Mouse (Mus musculus) midbrain, embryonic 15.5 days (tissue): ENCODE results near the gene Gm21885. TPM values are rescaled to one million over a fixed set of nuclear protein-coding genes. Genes with fewer than 3 reads are reported as not detected.

Experiments
- ATAC-seq: fragments of 200-750 bp; cut with Nextera tagmentation; replicated peaks from 2 replicates; pipeline ENCODE4 v1.8.0; 2017; ENCODE audit warnings: moderate TSS enrichment
- H3K27ac ChIP-seq: fragments of 300-500 bp; sonication (generic); 2 replicates; pipeline ENCODE4 v1.5.1; 2015; ENCODE audit warnings: mild to moderate bottlenecking, inconsistent platforms
- H3K27me3 ChIP-seq: fragments of 300-500 bp; sonication (generic); replicated peaks from 2 replicates; pipeline ENCODE4 v1.6.1; 2015; ENCODE audit warnings: inconsistent platforms
- H3K36me3 ChIP-seq: fragments of 300-500 bp; sonication (generic); replicated peaks from 2 replicates; pipeline ENCODE4 v1.6.1; 2015; ENCODE audit warnings: inconsistent platforms
- H3K4me1 ChIP-seq: fragments of 300-500 bp; sonication (generic); 2 replicates; pipeline ENCODE4 v1.6.1; 2015; ENCODE audit warnings: inconsistent platforms
- H3K4me2 ChIP-seq: fragments of 300-500 bp; sonication (generic); 2 replicates; pipeline ENCODE4 v1.6.1; 2015; ENCODE audit warnings: inconsistent platforms, mild to moderate bottlenecking, moderate library complexity
- H3K4me3 ChIP-seq: fragments of 300-500 bp; sonication (generic); 2 replicates; pipeline ENCODE4 v1.5.1; 2015; ENCODE audit warnings: mild to moderate bottlenecking, inconsistent platforms
- H3K9ac ChIP-seq: fragments of 300-500 bp; sonication (generic); 2 replicates; pipeline ENCODE4 v1.6.1; 2015; ENCODE audit warnings: mild to moderate bottlenecking, inconsistent platforms
- H3K9me3 ChIP-seq: fragments of 300-500 bp; sonication (generic); 2 replicates; pipeline ENCODE4 v1.6.1; 2016; ENCODE audit warnings: inconsistent platforms
- WGBS: fragments of 180-500 bp; shearing (Covaris S2); methylation state at CpG from one replicate; pipeline ENCODE4 v1.1.7; 2015; ENCODE audit warnings: mixed read lengths; 5-methylcytosine and 5-hydroxymethylcytosine counted together
- polyA plus RNA-seq: library from polyadenylated mRNA; unstranded; fragments of >200 nt; fragmentation: Nextera tagmentation; extraction: Ambion mirVana; gene quantifications from 2 replicates; pipeline ENCODE4 v1.2.1, GENCODE M21; 2015

The Gm21885 gene
- polyA plus RNA-seq, 1 experiment from 2014 or later = 0.89 TPM

DNA sequence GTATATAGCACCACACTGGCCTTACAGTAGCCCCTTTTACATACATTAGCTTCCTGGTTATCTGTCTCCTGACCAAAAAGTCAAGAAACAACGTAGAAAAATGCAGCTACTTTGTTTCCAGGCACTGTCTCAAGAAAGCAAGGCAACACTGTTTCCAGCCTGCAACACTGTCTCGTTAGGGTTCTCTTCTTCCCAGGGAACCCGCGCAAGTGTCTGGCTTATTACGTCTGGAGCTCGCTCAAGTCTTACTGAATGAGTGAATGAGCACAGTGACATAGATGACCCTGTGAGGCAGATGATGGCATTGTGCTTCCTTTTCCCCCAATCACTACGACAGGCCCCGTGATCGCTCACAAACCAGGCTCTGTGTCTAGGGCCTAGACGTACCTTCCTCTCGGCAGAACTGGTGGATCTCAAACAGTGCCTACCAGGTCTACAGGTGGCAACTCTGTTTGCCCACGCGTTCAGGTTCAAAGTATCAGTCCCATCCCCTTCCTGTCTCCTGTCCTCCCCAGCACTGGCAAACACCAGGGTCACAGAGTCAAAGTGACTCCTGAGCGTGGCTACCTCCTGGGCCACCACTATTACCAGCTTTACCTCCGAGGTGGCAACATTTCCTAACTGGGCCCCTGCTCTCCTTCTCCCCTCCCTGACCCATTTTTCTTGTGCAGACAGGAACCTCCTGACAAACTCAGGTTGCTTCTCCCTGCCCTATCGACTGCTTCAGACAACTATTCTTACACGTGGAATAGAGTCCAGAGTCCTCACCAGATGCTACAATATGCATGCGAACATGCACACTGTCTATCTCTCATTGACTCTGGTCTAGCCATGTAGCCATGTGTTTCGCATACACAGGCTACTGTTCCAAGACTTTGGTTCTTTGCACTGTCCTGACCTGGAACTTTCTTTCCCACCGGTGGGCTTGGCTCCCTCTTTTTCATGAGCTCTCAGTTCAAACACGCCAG, 8.4 kb upstream of the Gm21885 start:
- WGBS = 90% methylated on average over 21 of the region's 21 CpGs
- ATAC-seq = no peak
- no peak overlapping the region for H3K27ac ChIP-seq

DNA sequence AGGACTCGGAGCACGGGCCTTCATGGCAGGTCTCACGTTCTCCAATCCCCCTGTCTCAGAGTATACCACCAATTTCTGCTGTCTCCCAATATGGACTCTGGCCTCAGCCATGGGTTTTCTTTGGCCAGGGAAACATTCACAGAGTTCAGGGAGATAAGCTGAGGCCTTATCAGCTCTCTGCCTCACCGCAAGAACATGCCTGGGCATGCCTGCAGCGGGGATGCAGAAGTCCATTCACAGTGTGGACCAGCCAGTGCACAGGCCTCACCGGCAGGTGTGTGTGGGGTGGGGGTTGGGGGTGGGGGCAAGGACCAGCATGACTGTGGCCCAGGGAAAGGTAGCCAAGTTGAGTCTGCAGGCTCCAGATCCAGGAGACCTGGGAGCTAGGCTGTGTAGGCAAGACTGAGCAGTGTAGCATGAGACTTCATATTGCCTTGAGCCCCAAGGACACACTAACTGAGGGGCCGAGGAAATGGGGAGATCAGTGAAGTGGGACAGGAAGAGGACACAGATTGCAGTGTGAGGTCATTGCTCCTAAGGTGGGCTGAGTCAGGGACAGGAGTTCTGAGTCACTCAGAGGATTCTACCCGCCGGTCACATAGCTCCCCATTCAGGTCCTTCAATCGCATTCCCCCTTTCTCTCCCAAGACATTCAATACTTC, 7.3 kb upstream of the Gm21885 start:
- no peaks in the 10 kb centered on the region for H3K27me3 ChIP-seq
- H3K9ac ChIP-seq = no peak overlapping the region
- ATAC-seq = no peak
- no peaks in the 10 kb centered on the region for H3K36me3 ChIP-seq
- no peak overlapping the region for H3K4me3 ChIP-seq
- no peak overlapping the region for H3K4me2 ChIP-seq
- H3K9me3 ChIP-seq = no peaks in the 10 kb centered on the region
- WGBS = 92% methylated on average over 10 of the region's 10 CpGs
- no peak overlapping the region for H3K27ac ChIP-seq
- H3K4me1 ChIP-seq = peaks cover 9% of the 10 kb centered on the region

More for the DNA sequence above, 8.4 kb upstream of the Gm21885 start:
- no peak overlapping the region for H3K9ac ChIP-seq
- H3K9me3 ChIP-seq = no peaks in the 10 kb centered on the region
- H3K4me2 ChIP-seq = no peak overlapping the region
- no peaks in the 10 kb centered on the region for H3K27me3 ChIP-seq
- no peaks in the 10 kb centered on the region for H3K36me3 ChIP-seq
- H3K4me1 ChIP-seq = peaks cover 9% of the 10 kb centered on the region
- H3K4me3 ChIP-seq = no peak overlapping the region

DNA sequence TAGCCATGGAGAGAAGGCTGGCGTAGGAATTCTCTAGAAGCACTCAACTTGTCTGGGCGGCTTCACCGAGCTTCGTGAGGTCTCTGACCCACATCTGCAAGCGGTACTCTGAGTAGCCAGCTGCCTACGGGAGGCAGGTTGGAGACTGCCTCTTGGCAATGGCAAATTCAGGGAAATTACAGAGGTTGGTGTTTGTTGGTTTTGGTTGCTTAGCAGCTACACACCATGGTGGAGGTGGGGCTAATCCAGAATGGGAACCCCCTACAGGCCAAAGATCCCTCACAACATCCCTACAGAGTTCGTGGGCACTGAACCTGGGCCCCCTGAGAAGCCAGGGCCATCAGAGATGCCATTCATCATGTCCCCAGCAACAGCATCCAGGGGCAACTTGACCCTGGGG, 6.4 kb upstream of the Gm21885 start:
- Histone ChIP-seq H3K9me3 (no peaks in the 10 kb centered on the region), H3K4me2 (no peak overlapping the region), H3K4me3 (no peak overlapping the region), H3K9ac (no peak overlapping the region), H3K36me3 (no peaks in the 10 kb centered on the region), H3K27ac (no peak overlapping the region), H3K4me1 (peaks cover 13% of the 10 kb centered on the region), H3K27me3 (no peaks in the 10 kb centered on the region)
- WGBS = 85% methylated on average over 7 of the region's 7 CpGs
- ATAC-seq = no peak

DNA sequence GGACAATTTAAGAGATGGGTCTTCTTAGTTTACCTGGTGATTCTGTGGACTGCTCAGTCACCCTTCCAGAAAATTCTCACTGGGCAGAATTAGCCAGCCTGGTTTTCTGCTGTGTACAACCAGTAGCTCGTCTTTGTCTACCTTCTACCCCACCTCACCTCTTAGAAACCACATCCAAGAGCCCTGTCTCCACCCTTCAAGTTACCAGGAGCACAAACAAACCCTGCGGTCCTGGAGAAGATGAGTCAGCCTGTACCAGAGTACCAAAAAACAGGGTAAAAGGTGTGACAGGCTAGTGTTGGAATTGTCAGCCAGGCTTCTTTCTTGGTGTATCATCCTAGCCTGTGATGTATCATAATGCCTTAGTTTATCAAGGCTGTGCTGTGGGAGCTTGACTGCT, 6.0 kb upstream of the Gm21885 start:
- H3K27ac ChIP-seq = no peak overlapping the region
- 95% methylated on average over 2 of the region's 2 CpGs for WGBS
- no peak overlapping the region for H3K4me2 ChIP-seq
- ATAC-seq = no peak
- no peak overlapping the region for H3K9ac ChIP-seq
- peaks cover 13% of the 10 kb centered on the region for H3K4me1 ChIP-seq
- H3K4me3 ChIP-seq = no peak overlapping the region
- H3K27me3 ChIP-seq = no peaks in the 10 kb centered on the region
- H3K9me3 ChIP-seq = no peaks in the 10 kb centered on the region
- no peaks in the 10 kb centered on the region for H3K36me3 ChIP-seq

DNA sequence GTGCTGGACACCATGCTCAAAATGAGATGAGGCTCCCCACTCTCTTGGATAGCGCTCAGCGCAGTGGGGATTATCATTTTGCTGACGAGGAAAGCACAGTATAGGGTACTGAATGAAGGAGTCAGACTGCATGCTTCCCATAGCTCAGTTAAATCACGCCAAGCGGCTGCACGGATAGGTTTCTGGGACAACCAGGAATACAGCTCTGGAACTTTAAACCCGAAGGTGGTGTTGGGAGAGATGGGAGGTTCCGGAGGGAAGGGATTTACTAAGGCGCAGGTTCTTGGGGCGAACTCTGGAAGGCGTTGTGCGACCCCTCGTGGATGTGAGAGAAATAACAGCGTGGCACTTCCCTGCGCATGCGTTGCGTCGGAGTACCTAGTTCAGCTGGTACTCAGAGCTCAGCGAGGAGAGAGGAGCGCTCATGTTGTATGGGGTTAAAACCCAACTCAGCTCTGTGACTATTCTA, 4.8 kb upstream of the Gm21885 start:
- peak overlapping the region; percentile 36; the same call in 1 of the 2 replicates for H3K27ac ChIP-seq
- H3K4me1 ChIP-seq = peaks cover 13% of the 10 kb centered on the region
- peak overlapping the region; percentile 54 for H3K4me2 ChIP-seq
- no peaks in the 10 kb centered on the region for H3K9me3 ChIP-seq
- H3K4me3 ChIP-seq = peak overlapping the region; percentile 29
- H3K36me3 ChIP-seq = no peaks in the 10 kb centered on the region
- no peaks in the 10 kb centered on the region for H3K27me3 ChIP-seq
- WGBS = 5% methylated on average over 20 of the region's 20 CpGs
- ATAC-seq = peak; percentile 81
- peak overlapping the region; percentile 30; the same call in 1 of the 2 replicates for H3K9ac ChIP-seq

DNA sequence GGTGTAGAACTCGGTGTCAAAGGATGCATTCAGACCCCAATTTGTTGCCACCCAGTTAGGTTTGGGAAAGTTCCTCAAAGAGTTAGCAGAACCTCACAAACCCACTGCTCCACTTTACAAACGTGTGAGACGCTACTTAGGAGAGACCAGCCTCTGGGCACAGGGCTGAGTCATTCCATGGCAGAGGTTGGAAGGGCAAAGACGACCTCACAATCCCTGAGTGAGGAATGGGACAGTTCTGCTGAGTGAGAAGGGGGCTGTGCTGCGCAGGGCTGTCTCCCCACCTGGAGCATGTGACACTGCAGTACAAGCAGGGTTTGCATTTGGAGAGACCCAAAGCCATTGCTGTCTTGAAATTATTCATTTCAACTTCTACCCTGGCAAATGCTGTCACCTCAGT, 618 bp downstream of the Gm21885 start:
- Histone ChIP-seq H3K4me1 (peaks cover 5% of the 10 kb centered on the region), H3K36me3 (peaks cover 29% of the 10 kb centered on the region), H3K27me3 (no peaks in the 10 kb centered on the region), H3K9me3 (no peaks in the 10 kb centered on the region), H3K9ac (no peak overlapping the region), H3K4me3 (no peak overlapping the region), H3K4me2 (no peak overlapping the region), H3K27ac (no peak overlapping the region)
- no peak for ATAC-seq
- WGBS = 66% methylated on average over 5 of the region's 5 CpGs

DNA sequence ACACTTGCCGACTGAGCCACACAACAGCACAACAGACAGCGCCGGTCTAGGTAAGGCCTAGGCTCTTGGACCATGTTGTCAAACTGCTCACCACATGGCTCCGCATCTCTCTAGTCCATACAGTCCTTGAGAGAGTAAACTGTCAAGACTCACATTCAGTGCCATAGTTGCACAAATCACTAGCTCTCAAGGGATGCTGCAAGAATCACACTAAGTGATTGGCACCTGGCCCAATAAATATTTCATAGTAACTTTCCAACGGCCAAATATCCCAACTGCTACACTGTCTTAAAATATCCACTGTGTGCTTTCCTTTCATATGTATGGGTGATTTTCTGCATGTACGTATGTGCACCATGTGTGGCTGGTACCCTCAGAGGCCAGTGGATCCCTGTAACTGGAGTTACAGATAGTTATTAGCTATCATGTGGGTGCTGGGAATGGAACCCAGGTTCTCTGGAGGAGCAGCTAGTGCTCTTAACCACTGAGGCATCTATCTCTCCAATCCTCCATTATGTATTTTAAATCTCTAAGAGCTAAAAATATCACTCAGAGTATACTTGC, 1.9 kb downstream of the Gm21885 start:
- no peak overlapping the region for H3K4me3 ChIP-seq
- ATAC-seq = no peak
- H3K36me3 ChIP-seq = peaks cover 39% of the 10 kb centered on the region
- H3K27ac ChIP-seq = no peak overlapping the region
- H3K4me2 ChIP-seq = no peak overlapping the region
- no peak overlapping the region for H3K9ac ChIP-seq
- no peaks in the 10 kb centered on the region for H3K9me3 ChIP-seq
- H3K4me1 ChIP-seq = peaks cover 3% of the 10 kb centered on the region; the same call in 1 of the 2 replicates
- H3K27me3 ChIP-seq = no peaks in the 10 kb centered on the region
- 93% methylated on average over 6 of the region's 6 CpGs for WGBS

DNA sequence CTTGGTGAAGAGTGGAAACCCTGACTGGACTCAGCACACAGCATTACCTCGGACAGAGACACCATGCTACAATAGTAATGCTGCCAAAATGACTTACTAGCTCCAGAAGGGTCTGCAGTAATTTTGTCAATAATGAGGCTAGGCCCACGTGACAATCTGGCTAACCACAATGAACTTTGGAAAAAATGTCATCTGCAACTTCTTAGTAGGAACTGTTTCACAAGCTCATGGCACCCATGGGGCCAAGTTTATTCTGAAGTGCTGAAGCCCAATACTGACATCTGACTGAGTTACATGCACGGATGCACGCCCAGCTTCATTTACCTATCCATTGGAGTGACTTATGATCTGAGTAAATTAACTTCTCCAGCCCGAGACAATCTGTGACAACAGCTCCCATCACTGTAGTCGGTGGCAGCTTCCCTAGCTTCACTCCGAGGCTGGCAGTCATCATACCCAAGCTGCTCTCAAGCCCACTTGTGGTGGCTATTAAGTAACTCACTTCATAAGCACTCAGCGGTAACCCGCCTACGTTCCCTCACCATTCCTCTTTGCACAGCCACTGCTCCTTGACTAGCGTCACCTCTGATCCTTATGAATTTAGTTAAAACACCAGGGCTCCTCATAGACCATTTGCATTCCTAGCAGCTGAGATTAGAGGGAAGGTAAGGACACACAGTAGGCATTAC, 4.4 kb downstream of the Gm21885 start:
- no peaks in the 10 kb centered on the region for H3K27me3 ChIP-seq
- H3K4me3 ChIP-seq = no peak overlapping the region
- H3K4me1 ChIP-seq = no peaks in the 10 kb centered on the region
- no peak overlapping the region for H3K9ac ChIP-seq
- no peak overlapping the region for H3K4me2 ChIP-seq
- no peaks in the 10 kb centered on the region for H3K9me3 ChIP-seq
- ATAC-seq = no peak
- no peak overlapping the region for H3K27ac ChIP-seq
- 89% methylated on average over 11 of the region's 11 CpGs for WGBS
- peaks cover 51% of the 10 kb centered on the region for H3K36me3 ChIP-seq

DNA sequence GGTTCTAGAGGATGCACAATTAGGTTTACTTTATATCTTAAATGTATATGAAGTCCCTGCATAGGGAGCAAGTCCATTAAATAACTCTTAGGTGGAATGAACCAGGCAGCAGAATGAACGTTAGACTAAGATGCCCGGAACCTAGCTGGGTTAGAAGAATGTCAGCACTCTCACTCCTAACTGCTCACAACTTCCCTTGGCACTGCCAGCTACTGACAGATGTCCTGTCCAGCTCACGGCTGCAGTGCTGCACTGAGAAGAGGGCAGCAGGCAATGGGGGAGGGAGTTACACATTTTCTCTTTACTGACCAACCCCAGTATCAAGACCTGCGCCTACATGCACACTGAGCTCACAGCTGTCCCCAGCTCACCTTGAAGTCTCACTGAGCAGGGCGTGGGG, 5.4 kb downstream of the Gm21885 start:
- Histone ChIP-seq H3K9me3 (no peaks in the 10 kb centered on the region), H3K4me1 (no peaks in the 10 kb centered on the region), H3K4me3 (no peak overlapping the region), H3K27me3 (no peaks in the 10 kb centered on the region), H3K9ac (no peak overlapping the region), H3K27ac (no peak overlapping the region), H3K36me3 (peaks cover 58% of the 10 kb centered on the region), H3K4me2 (no peak overlapping the region)
- 91% methylated on average over 5 of the region's 5 CpGs for WGBS
- no peak for ATAC-seq

DNA sequence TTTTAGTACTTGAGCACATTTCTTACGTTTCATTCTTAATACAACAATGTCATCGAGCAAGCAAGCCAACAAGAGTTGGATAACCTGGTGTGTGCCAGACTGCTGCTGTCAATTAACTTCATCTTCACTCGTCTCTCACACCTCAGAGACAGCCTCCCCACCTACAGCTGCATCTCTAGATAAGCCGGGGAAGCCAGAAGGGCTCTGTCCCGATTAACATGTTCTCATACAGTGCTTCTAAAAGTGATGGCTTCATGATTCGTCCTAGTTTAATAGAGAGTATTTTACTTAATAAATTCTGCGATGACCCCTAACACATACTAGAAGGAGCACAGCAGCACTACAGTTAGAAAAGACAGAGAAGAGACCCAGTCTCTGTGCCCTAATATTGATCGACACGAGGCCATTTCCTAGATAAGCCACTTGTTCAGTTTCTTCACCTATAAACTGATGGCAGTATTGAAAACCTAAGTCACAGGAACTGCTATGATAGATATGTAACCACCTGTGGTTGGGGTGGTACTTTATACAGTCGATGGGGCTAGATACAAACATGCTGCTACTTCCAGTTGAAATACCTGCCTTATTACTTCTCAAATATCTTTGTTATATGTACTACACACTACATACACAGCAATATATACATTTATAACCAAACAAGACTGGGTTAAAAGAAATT, 8.5 kb downstream of the Gm21885 start:
- H3K9me3 ChIP-seq = no peaks in the 10 kb centered on the region
- no peaks in the 10 kb centered on the region for H3K4me1 ChIP-seq
- H3K4me3 ChIP-seq = no peak overlapping the region
- H3K27me3 ChIP-seq = no peaks in the 10 kb centered on the region
- ATAC-seq = no peak
- 91% methylated on average over 10 of the region's 10 CpGs for WGBS
- H3K36me3 ChIP-seq = peaks cover 71% of the 10 kb centered on the region
- no peak overlapping the region for H3K4me2 ChIP-seq
- no peak overlapping the region for H3K9ac ChIP-seq
- no peak overlapping the region for H3K27ac ChIP-seq

DNA sequence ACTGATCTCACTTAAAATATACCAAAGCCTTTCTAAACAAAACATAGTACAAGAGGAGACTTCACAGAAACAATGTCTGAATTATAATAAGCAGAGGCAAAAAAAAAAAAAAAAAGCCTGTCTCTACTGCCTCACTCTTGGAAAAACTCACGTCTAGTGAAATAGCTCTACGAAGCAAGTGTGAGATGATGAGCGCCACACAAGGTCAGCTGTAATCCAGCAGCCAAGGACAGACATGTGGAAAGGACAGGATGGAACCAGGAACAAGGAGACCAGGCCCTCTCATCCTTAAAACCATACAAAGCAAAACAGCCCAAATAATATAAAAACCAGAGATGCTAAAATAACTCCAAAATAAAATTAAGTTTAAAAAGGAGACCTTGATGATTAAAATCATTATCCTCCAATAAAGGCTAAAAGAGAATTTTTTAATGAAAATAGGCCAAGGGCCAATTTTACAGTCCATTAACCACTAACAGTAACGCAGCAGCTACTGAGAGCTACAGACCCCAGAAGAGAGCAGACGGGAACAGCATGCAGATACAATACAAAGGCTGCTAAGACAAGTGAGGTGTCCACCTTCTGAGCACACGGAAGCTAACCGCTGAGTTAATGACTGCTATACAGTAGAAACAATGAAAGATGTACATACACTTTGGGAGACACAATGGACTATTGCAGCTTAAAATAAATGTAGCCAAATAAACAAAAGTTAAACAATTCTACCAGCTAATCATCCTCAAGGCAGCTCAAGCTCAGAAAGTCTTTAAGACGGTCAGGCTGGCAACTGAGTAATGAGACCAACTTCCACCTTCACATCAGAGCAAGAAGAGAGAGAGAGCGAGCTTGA, 13.5 kb downstream of the Gm21885 start:
- peaks cover 57% of the 10 kb centered on the region for H3K36me3 ChIP-seq
- H3K4me3 ChIP-seq = no peak overlapping the region
- no peaks in the 10 kb centered on the region for H3K4me1 ChIP-seq
- WGBS = 75% methylated on average over 9 of the region's 9 CpGs
- ATAC-seq = no peak
- H3K9ac ChIP-seq = no peak overlapping the region
- H3K9me3 ChIP-seq = no peaks in the 10 kb centered on the region
- H3K27me3 ChIP-seq = no peaks in the 10 kb centered on the region
- H3K27ac ChIP-seq = no peak overlapping the region
- no peak overlapping the region for H3K4me2 ChIP-seq
